Mouse (Mus musculus) frontal cortex, postnatal 25 days (tissue): ENCODE measurements around the gene Rfng.
"Not testable (repeated sequence)": the region's sequence is repeated elsewhere in the genome, so short reads cannot be mapped to it uniquely, and the experiment has no call there.

Experiments used
- DNase-seq, 2 experiments: peaks; one replicate each; pipeline ENCODE4 v3.0.0; 2022; ENCODE audit warnings: low spot score in 2 of 2

Rfng gene

DNA sequence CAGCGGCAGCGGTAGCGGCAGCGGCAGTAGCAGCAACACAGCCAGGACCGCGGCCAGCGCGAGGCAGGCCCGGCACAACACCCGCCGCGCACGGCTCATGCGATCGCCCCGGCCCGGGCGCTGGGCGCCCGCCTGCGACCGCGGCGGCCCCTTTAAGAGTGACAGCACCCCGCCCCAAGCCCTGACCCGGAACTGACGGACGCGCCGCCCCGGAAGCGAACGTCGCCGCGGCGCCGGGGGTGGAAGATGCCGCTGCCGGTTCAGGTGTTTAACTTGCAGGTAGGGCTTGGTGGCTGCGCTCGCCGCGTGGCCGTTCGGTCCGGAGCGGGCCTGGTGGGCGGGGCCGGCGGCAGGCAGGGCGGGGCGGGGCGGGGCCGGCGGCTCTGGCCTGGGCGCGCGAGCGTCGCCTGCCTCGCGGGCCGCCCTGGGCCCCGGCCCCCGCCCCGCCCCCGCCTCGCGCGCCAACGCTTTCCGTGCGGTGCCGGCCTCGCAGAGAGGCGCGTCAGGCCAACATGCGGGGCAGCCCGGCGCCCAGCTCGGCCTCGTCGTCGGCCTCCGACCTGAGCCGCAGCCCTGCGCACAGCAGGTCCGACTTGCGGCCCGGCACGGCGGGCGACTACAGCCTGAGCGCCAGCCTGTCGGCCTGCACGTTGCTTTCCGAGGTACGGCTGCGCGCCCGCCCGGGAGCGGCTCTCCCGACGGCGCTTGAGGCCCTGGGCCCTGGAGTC lies at the start of gene Rfng, which contains the start of gene Gps1:
Gene Rfng, minus strand, starts transcription at position 144 of the 728 bp plus-strand sequence.
Gene Gps1, plus strand, starts transcription at position 209 of the 728 bp plus-strand sequence.
- DNase-seq: peak; percentile 40 to 62

GRCm38 (mm10) chr11:120832962-120833361 lies 49.0 kb upstream of the Rfng start:
- not testable (repeated sequence) for DNase-seq

GRCm38 (mm10) chr11:120831659-120832440 lies 47.8 kb upstream of the Rfng start:
- DNase-seq: no peak

- no peak for DNase-seq
These were observed 46.7 kb upstream of the Rfng start for GRCm38 (mm10) chr11:120830686-120831085.

DNA sequence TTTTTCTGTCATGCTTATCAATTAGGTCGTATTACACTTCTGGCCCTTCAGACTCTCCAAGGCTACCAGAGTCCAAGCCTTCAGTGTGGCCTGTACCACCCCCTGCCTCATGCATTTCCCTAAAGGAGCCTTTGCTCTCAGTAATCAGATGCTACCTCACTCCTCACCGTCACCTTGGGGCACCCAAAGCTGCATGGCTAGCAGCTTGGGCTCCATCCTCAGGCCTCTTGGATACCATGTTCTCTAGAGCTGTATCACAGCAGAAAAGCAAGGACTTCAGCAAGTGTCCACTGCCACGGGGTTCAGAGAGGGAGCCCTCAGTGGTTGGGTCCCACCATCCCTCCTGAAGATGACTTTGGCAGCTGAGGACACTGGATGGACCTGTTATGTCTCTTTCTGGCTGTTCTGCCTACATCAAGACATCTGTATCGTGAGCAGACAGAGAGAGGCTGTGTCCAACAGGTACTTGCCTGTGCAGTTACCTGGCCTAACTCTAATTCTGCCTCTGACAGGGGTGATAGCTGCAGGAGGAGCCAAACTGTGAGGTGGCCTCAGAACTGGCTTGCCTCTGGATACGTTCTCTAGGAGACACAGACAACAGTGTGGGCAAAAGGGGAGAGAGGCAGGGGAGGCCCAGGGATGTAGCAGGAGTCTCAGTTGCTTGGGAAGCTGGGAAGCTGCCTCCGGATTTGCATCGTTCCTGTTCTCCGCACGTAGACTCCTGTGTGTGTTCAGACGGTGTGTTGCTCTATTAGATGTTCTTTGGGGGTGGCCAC lies 45.9 kb upstream of the Rfng start:
- no peak for DNase-seq

DNA sequence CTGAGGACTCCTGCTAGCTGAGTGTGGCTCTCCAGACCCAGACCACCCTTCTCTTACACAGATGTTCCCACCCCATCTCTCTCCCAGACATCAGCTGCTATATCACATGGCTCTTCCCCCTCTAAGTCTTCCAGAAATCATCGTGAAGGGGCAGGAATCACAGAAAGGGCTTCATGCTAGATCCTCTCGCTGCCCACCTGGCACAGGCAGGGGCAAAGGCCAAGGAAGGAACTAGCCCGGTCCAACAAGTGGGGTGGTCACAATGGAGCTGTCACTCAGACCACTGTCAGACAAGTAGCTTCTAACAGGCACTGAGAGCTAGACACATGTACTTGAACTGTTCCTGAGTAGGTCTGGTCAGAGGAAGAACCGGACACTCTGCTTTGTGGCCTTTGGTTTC lies 44.4 kb upstream of the Rfng start:
- DNase-seq: no peak

DNA sequence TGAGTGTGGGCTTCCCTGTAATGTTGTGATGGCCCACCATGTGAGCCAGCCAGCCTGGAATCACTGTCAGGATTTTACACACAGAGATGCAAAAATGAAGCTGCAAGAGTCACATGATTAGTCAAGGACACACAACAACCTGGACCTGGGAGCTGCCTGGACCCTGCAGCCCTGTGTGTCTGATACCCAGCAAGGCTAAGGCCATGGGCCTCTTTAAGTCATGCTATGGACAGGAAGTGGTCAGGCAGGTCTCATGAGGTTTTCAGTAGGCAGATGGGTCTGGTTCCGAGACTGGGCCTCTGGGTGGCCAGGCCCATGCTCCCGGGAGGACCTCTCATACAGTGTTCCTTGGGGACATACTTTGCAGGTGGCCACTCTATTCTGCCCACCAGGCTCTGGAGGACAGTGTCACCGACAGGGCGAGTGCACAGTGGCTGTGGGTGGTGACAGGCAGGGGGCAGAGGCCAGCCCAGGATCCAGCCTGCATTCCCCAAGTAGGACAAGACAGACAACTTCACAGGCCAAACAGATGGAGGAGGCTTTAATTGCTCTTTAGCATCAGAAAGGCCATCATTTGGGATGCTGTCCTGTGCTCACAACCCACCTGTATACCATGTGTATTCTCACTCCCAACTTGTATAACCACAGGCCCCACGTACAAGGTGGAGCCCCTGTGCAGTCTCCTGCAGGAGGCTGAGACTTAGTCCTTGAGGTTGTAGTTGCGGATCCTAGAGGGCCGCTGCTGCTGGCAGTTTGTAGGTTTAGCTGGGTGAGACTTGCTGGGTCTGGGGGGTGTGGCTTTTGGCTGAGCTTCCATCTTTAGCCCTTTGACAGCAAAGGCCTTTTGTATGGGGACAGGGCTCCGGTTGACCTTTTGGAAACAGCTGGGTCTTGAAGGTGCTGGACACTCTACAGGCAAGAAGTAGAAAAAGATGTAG lies 42.3 kb upstream of the Rfng start:
- DNase-seq: no peak

DNA sequence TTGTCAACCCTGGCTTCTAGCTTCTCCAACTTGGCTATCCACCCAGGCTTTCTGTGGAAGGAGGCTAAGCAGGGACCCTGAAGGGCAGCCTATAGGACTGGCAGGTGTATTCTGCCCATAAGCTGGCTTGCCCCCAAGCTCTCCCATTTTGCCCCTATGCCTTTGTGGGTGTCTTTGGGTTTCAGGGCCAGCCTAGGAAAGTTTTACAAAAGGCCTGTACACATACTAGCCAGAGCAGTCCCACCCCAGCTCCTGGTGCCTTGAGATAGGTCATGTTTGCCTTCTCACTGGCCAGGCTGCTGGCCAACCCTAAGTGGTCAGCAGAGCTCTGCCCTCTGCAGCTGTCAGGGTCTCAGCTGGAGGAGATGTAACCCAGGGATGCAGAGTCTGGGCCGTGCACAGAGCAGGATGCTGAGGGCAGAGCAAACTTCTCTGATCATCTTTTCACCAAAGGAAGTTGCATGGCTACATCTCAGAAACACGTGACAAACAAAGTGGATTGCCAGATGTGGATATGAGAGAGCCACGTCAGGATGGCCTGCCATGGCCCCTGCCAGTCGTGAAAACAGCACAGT lies 41.4 kb upstream of the Rfng start:
- no peak for DNase-seq

DNA sequence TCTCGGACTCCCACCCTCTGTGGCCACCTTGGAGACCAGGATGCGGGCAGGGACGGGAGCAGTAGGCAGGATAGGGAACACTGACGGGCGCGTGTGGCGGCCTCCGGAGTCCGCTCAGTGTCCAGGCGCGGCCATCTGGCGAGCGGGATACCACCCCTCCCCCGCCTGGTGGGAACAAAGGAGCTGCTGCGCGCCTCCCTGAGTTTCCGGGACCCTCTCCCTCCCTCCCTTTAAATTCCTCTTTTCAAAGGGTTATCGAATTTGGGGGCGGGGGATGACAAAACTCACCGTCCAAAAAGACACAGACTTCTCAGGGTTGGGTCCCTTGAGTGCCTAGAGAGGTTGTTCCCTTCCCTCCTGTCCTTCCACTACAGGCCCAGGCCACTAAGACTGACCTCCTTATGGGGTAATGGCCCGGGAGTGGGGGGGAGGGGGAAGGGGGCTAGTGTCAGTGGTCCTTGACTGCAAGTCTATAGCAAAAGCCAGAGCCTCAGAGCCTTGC lies 40.8 kb upstream of the Rfng start:
- DNase-seq: no peak

DNA sequence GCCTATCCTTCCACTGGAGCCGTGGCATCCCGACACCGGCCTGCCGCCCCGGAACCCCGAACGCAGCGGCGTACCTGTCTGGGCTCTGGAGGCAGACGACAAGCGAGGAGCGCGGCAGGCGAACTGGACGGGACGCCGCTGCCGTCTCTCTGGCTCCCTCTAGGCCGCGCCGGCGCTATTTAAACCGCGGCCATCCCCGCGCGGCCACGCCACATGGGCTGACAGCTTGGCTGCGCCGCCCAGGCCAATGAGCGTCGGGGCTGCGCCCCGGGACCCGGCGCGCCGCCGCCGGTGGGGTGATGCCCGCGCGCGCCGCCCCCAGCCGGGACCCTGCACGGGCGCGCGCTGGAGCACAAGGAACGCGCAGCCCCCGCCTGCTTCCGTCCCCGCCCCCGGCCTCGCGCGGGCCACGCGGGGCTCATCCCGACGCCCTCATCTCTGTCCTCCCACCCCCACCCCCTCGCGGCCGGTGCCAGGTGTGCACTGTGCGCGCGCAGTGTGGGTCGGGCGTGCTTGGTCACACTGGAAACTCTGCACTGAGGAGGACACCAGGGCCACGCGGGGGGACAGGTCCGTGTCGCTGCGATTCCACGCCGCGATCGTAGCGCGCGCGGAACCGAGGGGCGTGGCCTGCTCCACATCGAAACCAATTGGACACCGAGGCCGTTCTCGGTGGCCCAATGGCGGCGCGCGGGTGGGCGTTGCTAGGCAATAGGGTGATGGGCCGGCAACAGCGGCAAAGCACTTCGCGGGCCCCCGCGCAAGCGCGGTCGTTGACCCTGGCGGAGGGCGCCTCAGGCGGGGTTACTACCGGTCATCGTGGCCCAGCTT lies 40.2 kb upstream of the Rfng start, which contains the start of gene Fasn:
Gene Fasn, minus strand, starts transcription at position 592 of the 831 bp plus-strand sequence.
- DNase-seq: peak; percentile 95 to 97

DNA sequence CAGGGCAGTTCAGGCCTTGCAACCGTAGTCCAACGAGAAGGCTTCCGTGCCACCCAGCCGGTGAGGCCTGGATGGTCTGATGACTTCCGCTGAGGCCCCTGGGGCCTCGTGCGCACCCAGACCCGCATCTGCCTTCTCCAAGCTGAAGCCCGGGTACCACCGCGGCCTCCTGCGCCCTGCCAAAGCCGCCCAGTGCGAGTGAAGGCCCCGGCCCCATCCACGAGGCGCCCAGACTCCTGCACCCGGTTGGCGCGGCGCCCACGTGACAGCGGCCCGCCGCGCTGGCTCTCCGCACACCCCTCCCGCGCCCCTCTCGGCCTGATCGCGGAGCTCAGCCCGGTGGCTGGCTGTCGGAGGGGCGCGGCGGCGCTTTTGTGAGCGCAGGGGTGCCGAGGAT lies 39.5 kb upstream of the Rfng start:
- DNase-seq: no peak

GRCm38 (mm10) chr11:120822831-120823550 lies 39.0 kb upstream of the Rfng start:
- no peak for DNase-seq

- no peak for DNase-seq
These were observed 38.3 kb upstream of the Rfng start for GRCm38 (mm10) chr11:120822321-120822720.

GRCm38 (mm10) chr11:120821076-120821922 lies 37.3 kb upstream of the Rfng start:
- DNase-seq: no peak

DNA sequence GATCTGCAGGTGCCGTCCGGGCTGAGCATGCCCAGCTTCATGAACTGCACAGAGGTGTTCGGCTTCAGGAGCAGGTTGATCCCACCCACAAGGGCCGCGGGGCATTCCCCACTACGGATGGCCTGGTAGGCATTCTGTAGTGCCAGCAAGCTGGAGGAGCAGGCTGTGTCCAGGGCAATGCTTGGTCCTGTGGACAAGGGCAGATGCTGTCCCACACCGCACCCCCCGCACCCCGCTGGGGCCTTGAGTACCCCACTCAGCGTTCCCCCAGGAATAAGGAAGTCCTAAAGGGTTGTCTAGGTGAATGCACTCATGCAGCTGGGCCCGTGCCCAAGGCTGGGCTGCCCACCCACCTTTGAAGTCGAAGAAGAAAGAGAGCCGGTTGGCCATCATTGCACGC lies 36.5 kb upstream of the Rfng start:
- DNase-seq: no peak

GRCm38 (mm10) chr11:120819556-120819955 lies 35.5 kb upstream of the Rfng start:
- DNase-seq: no peak

DNA sequence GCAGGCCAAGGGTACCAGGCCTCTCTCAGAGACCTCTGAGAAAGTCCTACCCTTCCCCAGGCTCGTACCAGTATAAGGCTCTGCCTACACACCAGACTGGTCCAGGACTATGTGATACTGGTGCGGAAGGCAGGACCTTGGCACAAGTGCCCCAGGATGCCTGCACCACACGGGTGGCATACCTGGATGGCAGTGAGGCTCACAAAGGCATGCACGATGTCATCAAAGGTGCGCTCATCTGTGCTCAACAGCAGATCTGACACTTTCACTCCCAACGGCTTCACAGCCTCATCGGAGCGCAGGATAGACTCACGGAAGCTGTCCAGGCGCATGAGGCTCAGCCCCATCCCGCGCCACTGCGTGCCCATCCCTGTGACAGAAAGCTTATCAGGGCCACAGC lies 34.2 kb upstream of the Rfng start:
- DNase-seq: no peak

GRCm38 (mm10) chr11:120817358-120817757 lies 33.4 kb upstream of the Rfng start:
- DNase-seq: no peak
